Mouse (Mus musculus): ENCODE data around the gene Acvr2b.

Gene Acvr2b

DNA sequence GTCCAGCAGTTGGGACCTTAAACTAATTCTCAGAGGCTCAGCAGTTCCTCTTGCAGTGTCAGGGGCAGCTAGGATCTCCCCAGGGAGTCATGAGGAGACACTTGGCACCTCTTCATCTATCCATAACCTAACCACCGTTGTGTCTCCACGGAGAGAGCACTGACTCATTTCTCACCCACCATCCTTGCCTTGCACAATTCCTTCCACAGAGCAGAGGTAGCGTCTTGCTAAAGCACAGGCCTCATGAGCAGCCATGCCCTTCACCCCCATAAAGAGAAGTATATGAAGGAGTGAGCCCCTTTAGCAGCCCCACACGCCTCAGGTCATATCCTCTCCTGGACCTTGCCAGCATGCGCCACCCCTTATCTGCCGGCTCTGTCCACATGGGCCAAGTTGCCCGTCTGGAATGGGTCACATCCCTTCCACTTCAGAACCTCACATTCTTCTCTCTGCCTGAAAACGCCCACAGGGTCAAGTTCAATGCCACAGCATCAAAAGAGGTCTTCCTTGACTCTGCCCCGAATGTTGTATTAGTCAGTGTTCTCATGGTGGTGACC lies 71.8 kb downstream of the Acvr2b start:
- DNase-seq (ENCODE audit: low spot score in 2 of 2) = no peak

DNA sequence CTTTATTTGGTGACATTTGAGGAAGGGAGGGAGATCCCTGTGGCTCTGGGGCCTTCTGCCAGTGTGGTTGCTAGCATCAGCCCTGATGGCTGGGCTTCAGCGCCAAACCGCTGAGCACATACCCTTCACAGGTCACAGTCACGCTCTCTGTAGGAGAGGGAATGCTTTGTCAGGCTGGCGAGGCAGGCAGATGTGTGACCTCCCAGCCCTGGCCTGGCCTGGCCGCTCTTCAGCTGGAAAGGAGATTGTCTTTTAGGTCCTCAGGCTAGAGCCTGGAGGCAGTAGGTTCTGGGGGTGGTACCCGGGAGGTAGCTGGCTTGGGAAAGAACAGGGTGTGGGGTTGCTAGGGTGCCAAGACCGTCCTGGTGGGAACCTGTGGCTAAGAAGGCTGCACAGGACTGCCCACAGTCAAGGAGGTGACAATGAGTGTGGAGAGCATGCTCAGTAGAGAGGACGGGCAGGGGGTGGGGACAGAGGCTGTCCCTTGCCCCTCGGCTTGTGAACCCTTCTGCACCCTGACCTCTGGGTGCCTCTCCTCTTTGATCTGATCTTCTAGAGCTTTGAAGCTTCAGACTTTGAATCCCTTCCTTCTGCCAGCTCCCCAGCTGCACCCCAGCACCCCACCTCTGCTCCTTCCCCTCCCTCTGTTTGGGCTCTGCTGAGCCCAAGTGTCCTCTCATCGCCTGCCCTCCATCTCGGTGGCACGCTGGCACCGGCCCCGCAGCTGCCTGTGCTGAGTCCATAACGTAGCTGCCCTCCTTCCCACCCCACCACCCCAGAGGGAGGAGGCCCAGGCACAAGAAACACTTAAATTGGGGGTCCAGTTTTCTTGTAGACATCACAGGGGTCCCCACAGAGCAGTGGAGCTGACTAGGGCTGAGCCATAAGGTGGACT lies 73.0 kb downstream of the Acvr2b start:
- no peak for DNase-seq (ENCODE audit: low spot score in 2 of 2)

DNA sequence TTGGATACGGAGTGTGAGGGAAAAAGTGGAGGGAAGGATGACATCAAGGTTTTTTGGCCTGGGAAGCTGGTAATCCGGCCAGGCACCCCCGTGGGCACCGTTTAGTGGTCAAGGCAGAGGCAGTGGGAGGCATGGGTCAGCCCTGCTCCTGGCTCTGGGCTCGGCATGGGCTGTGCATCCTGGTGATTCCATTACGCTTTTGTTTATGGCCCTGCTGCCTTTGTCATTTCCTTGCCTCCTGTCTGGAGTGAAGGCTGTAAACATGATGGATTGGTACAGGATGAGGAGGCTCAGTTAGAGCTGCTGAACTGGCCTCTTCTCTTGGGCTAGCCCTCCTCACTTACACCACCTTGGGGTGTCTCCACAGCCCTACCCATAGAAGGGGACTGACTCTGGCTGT lies 75.8 kb downstream of the Acvr2b start:
- DNase-seq (ENCODE audit: low spot score in 2 of 2) = no peak

DNA sequence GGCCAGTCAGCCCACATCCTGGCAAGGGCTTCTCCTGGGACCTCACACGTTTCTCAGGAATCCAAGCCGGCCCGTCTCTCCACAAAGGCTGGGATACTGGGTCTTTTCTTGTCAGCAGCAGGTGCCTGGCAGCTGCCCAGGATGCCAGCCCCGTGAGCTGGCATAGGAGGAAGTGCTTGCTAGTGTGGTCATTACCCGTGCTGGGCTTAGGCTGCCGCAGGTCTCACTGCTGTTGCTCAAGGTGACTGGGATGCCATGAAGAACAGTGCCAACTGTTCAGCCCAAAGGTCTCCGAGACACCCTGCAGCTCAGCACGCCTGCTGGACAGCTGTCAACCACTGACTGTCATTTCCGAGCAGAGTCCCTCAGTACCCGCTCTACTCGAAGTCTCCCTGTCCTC lies 76.4 kb downstream of the Acvr2b start:
- no peak for DNase-seq (ENCODE audit: low spot score in 2 of 2)

DNA sequence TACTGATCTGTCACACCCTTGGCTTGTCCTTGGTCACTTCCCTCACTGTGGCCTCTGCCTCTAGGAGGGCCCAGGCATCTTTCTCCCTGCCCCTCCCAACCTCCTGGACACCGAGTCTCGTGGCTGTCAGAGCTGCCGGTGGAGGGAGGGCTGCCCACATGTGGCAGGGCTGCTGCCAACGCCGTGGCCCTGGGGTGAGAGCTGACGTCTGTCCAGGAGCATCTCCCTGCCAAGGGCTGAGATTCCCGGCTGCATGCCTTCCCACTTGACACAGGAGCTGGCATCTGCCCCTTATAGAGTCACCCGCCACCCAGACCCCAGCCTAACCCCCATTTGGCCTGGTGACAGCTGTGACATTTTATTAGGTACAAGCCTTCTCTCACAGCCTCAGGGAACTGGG lies 77.4 kb downstream of the Acvr2b start:
- no peak for DNase-seq (ENCODE audit: low spot score in 2 of 2)

DNA sequence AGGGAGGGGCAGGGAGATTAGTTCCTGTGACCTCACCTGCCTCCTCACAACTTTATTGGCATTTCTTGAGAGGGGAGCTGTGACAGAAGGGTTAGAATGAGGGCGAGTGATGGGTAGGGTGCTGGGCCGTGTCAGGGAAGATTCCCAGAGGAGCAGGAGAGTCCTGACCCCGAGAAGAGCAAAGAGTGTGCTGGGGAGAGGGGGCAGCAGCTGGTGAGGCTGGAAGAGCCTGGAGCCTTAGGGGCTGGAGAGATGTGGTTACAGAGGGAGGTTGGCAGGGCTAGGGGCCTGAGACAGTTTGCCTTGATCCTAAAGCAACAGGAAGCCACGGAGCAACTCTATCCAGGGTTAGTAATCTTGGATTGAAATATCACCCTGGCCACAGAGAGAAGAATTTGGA lies 79.7 kb downstream of the Acvr2b start:
- DNase-seq (ENCODE audit: low spot score in 2 of 2) = no peak

DNA sequence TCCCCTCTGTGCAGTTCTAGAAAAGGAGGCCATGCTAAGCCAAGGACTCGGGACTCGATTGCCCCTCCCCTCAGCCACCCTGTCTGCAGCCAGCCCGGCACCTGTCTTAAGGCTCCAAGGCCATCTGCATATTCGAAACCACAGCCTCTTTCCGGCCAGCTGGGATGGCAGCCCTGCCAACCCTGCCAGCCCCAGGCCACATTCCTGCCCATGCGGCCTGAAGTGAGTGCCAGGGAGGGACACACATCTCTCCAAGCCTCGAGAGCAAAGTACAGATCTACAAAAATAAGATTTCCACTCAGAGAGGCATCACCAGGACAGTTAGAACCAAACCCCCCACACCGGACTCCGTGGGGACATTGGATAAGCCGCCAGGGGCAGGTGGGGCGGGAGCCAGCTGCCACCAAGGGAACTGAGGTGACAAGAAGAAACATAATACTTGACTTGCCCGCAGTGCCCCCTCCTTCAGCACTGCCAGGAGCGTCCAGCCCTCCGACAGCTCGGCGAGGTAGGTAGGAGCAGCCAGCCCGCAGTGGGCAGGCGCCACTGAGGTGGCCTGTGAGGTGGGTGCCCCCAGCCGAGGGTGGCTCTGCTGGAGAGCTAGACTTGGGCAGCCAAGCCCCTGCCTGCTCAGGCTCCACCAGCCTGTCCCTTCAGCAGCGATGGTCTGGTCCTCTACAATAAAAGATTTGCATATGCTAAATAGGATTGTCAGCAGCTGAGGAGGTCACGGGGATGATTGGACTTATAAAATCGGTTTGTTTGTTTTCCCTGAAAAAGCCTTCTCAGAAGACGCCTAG lies 81.8 kb downstream of the Acvr2b start:
- DNase-seq (ENCODE audit: low spot score in 2 of 2) = peak; percentile 40 to 45

DNA sequence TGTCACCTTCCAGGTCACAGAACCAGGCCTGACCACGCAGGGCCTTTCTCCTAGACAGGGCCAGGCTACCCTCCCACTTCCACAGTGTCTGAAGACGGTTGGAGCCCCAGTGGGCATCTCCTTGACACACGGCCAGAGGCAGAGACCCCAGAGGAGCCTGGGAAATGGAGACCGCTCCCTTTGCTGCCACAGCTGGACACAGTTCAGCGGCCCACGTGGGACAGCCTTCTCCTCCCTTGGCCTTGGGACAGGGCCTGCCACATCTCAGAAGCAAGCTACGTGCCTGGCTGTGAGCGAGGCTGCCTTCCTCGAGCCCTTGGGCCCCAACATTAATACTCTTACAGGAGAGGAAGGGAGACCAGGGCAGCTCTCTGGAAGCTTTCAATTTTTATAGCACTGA lies 82.5 kb downstream of the Acvr2b start:
- DNase-seq (ENCODE audit: low spot score in 2 of 2) = no peak

Data from thymus, postnatal 10 days (tissue).